Mouse (Mus musculus) brain, embryonic 14.5 days (tissue): ENCODE measurements at regions not wholly inside any gene's neighbourhood (a gene's known extent, or its start where the extent isn't known, plus 50 kb on each side); places are given as distances from the start of the nearest gene placed in this dataset.

Source experiments
- CTCF ChIP-seq: fragments of 200-500 bp; IDR thresholded peaks from 2 replicates; pipeline ENCODE4 v1.5.1; 2012; ENCODE audit warnings: inconsistent platforms, mild to moderate bottlenecking, moderate library complexity, borderline replicate concordance; ENCODE audit not compliant: insufficient read depth, insufficient read length; ENCODE audit errors: extremely low read depth
- POLR2A ChIP-seq: fragments of 200-500 bp; IDR thresholded peaks from 2 replicates; pipeline ENCODE4 v1.6.1; 2012; ENCODE audit warnings: mild to moderate bottlenecking, inconsistent platforms, borderline replicate concordance; ENCODE audit not compliant: poor library complexity, insufficient read depth, insufficient read length, severe bottlenecking; ENCODE audit errors: extremely low read depth

GRCm38 (mm10) chr7:87110985-87111372 is 115.1 kb downstream of the Vmn2r79 start:
- TF ChIP-seq CTCF: no peak
- no peak for TF ChIP-seq POLR2A
